In the genomic region with DNA sequence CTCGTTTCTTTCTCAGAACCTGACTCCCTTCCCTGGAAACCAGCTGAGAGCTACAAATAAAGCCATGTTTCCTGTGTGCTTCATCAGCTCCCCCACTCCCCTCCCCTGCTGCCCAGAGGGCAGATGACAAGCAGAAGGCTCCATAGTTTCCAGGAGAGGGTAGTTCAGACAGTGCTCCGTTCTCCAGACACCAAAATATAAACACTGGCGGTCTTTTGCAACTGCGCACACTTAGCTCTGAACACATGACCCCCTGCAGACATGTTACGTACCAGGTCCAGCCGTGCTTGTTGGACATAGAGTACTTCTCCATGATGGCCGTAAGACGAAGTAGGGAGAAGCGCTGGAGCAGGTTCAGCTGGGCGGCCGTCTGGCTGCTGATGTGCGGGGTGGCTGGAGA, we compare ENCODE assay signal across 10 mouse cellular contexts.
DNase-seq lines count a peak whose midpoint lies in the region; ATAC-seq and TF ChIP-seq lines count a peak whose summit lies in the region.
"Had no signal": no experiment of that assay in that cellular context is flagged by ENCODE, and none has a peak within 500 bp of the region (broad histone marks: within the 10 kb centered on the region; RNA-seq: fewer than 3 reads in every experiment).

No protein-coding gene starts in this region.

- H3K9ac ChIP-seq in lung, embryonic 15.5 days = no peak overlapping the region
- 0 out of 2 replicates have a peak overlapping the region, but pooled peaks have one; percentile 33 for H3K9ac ChIP-seq in intestine, embryonic 16.5 days (ENCODE audit: low read depth, low read length)
- no peak overlapping the region for H3K9ac ChIP-seq in stomach, embryonic 15.5 days
- H3K9ac ChIP-seq: liver, postnatal 0 days had no signal

- no peak for DNase-seq in gastrocnemius, adult 2 months
- no peak for DNase-seq in gastrocnemius, postnatal 25 days
- DNase-seq in lung, postnatal 25 days (ENCODE audit: low spot score) = no peak
- DNase-seq in right cerebral cortex, postnatal 4 days = no peak
- DNase-seq in spleen, postnatal 14 days (ENCODE audit: low spot score in 2 of 2) = no peak
- DNase-seq: liver, postnatal 0 days had no signal

- intact Hi-C loops in gastrocnemius, adult 2 months (cut with DNase I) = loop anchor here (10.0 kb wide), 1 partner anchor 304 kb away; no protein-coding TSS in a partner anchor

- H3K4me1 ChIP-seq in lung, embryonic 15.5 days = peaks cover 38% of the 10 kb centered on the region
- peaks cover 20% of the 10 kb centered on the region for H3K4me1 ChIP-seq in intestine, embryonic 16.5 days (ENCODE audit: control insufficient read depth, insufficient read depth, low read length)
- peaks cover 14% of the 10 kb centered on the region; the same call in 1 of the 2 replicates for H3K4me1 ChIP-seq in stomach, embryonic 15.5 days

- peak overlapping the region; percentile 33 for H3K4me3 ChIP-seq in gastrocnemius, adult 2 months
- no peak overlapping the region for H3K4me3 ChIP-seq in lung, embryonic 15.5 days
- H3K4me3 ChIP-seq in intestine, embryonic 16.5 days (ENCODE audit: low read length) = no peak overlapping the region
- no peak overlapping the region for H3K4me3 ChIP-seq in stomach, embryonic 15.5 days (replicated peaks)
- H3K4me3 ChIP-seq: erythroblast, embryonic 14.5 days had no signal

- no peak for TF ChIP-seq CTCF in gastrocnemius, adult 2 months (IDR thresholded peaks at IDR 0.05)

- no peaks in the 10 kb centered on the region for H3K27me3 ChIP-seq in lung, embryonic 15.5 days
- H3K27me3 ChIP-seq in intestine, embryonic 16.5 days (replicated peaks; ENCODE audit: control insufficient read depth, insufficient read depth, low read length) = no peaks in the 10 kb centered on the region
- no peaks in the 10 kb centered on the region for H3K27me3 ChIP-seq in stomach, embryonic 15.5 days (replicated peaks)

- ATAC-seq in lung, embryonic 15.5 days (ENCODE audit: borderline replicate concordance, extremely low read depth, low FRiP score, low TSS enrichment) = peak; percentile 28; the same call in 1 of the 2 replicates
- ATAC-seq in intestine, embryonic 16.5 days = peak; percentile 43
- 0 out of 2 replicates have a peak, but pooled peaks have one; percentile 25 for ATAC-seq in stomach, embryonic 15.5 days (ENCODE audit: insufficient read depth, low FRiP score, low read depth)
- ATAC-seq: liver, postnatal 0 days had no signal

- H3K9me3 ChIP-seq in lung, embryonic 15.5 days = peaks cover 4% of the 10 kb centered on the region
- H3K9me3 ChIP-seq in intestine, embryonic 16.5 days (ENCODE audit: control insufficient read depth, low read length) = peaks cover 12% of the 10 kb centered on the region
- H3K9me3 ChIP-seq in stomach, embryonic 15.5 days = no peaks in the 10 kb centered on the region

- WGBS in lung, embryonic 15.5 days = 46% methylated on average over 12 of the region's 12 CpGs
- 49% methylated on average over 12 of the region's 12 CpGs for WGBS in intestine, embryonic 16.5 days
- WGBS in stomach, embryonic 15.5 days = 44% methylated on average over 12 of the region's 12 CpGs

- H3K4me2 ChIP-seq in lung, embryonic 15.5 days = no peak overlapping the region; the same call in 1 of the 2 replicates
- H3K4me2 ChIP-seq in intestine, embryonic 16.5 days (ENCODE audit: low read depth, low read length) = peak overlapping the region; percentile 32
- H3K4me2 ChIP-seq in stomach, embryonic 15.5 days = no peak overlapping the region

- peaks cover 28% of the 10 kb centered on the region for H3K36me3 ChIP-seq in lung, embryonic 15.5 days
- H3K36me3 ChIP-seq in intestine, embryonic 16.5 days (ENCODE audit: control insufficient read depth, insufficient read depth, low read length) = peaks cover 20% of the 10 kb centered on the region
- H3K36me3 ChIP-seq in stomach, embryonic 15.5 days = peaks cover 21% of the 10 kb centered on the region

- H3K27ac ChIP-seq in gastrocnemius, adult 2 months = peak overlapping the region; percentile 63
- H3K27ac ChIP-seq in lung, embryonic 15.5 days = peak overlapping the region; percentile 70
- H3K27ac ChIP-seq in intestine, embryonic 16.5 days (ENCODE audit: low read length) = peak overlapping the region; percentile 66
- peak overlapping the region; percentile 75 for H3K27ac ChIP-seq in stomach, embryonic 15.5 days
